Mouse (Mus musculus): ENCODE results near the gene Atp2b2. TPM values are rescaled to one million over a fixed set of nuclear protein-coding genes. Genes with fewer than 3 reads are reported as not detected.

The Atp2b2 gene
- polyA plus RNA-seq, 2 experiments, result 0.55 to 0.91 TPM

- 2% methylated on average over 10 of the region's 52 CpGs for WGBS (ENCODE audit: insufficient replicate concordance)
- peaks cover 21% of the 10 kb centered on the region for H3K27me3 ChIP-seq (ENCODE audit: control insufficient read depth, insufficient read depth, low read length)
- H3K9ac ChIP-seq (replicated peaks), result no peak overlapping the region
- TF ChIP-seq EP300 (IDR thresholded peaks at IDR 0.05; ENCODE audit: low read depth), result no peak
- TF ChIP-seq CTCF (IDR thresholded peaks at IDR 0.05; ENCODE audit: low read depth), result no peak
- H3K27ac ChIP-seq, result no peak overlapping the region
- no peaks in the 10 kb centered on the region for H3K36me3 ChIP-seq (replicated peaks; ENCODE audit: control insufficient read depth, insufficient read depth, low read depth)
- no peaks in the 10 kb centered on the region for H3K9me3 ChIP-seq (ENCODE audit: control insufficient read depth, low read length)
- DNase-seq (ENCODE audit: low read depth in 3 of 3, low spot score in 3 of 3) (no peak), ATAC-seq (ENCODE audit: insufficient read depth) (no peak)
- H3K4me2 ChIP-seq (ENCODE audit: low read depth), result no peak overlapping the region
- H3K4me3 ChIP-seq (ENCODE audit: insufficient read depth in 1 of 2, low read depth in 2 of 2, low read length in 2 of 2), result no peak overlapping the region
- no peaks in the 10 kb centered on the region for H3K4me1 ChIP-seq (replicated peaks; ENCODE audit: control insufficient read depth in 2 of 2, insufficient read depth in 2 of 2, low read length in 1 of 2)
These were observed 515 bp downstream of the Atp2b2 start for GRCm38 (mm10) chr6:114041911-114042284.

- H3K4me3 ChIP-seq (ENCODE audit: insufficient read depth in 1 of 2, low read depth in 2 of 2, low read length in 2 of 2), result no peak overlapping the region
- no peak for DNase-seq (ENCODE audit: low read depth in 3 of 3, low spot score in 3 of 3)
- H3K9me3 ChIP-seq (ENCODE audit: control insufficient read depth, low read length), result no peaks in the 10 kb centered on the region
- peaks cover 21% of the 10 kb centered on the region for H3K27me3 ChIP-seq (ENCODE audit: control insufficient read depth, insufficient read depth, low read length)
- no peak overlapping the region for H3K9ac ChIP-seq (replicated peaks)
- no peak overlapping the region for H3K27ac ChIP-seq
- WGBS (ENCODE audit: insufficient replicate concordance), result 4% methylated on average over 37 of the region's 39 CpGs
- no peak overlapping the region for H3K4me2 ChIP-seq (ENCODE audit: low read depth)
- H3K4me1 ChIP-seq (replicated peaks; ENCODE audit: control insufficient read depth in 2 of 2, insufficient read depth in 2 of 2, low read length in 1 of 2), result no peaks in the 10 kb centered on the region
- TF ChIP-seq CTCF (IDR thresholded peaks at IDR 0.05; ENCODE audit: low read depth) (no peak), EP300 (IDR thresholded peaks at IDR 0.05; ENCODE audit: low read depth) (no peak)
- H3K36me3 ChIP-seq (replicated peaks; ENCODE audit: control insufficient read depth, insufficient read depth, low read depth), result no peaks in the 10 kb centered on the region
- ATAC-seq (ENCODE audit: insufficient read depth), result no peak
These were observed 1.1 kb downstream of the Atp2b2 start for GRCm38 (mm10) chr6:114041097-114041910.

GRCm38 (mm10) chr6:114035704-114036103 lies 6.7 kb downstream of the Atp2b2 start:
- ATAC-seq (ENCODE audit: insufficient read depth), result no peak
- Histone ChIP-seq H3K4me2 (ENCODE audit: low read depth) (no peak overlapping the region), H3K4me1 (replicated peaks; ENCODE audit: control insufficient read depth in 2 of 2, insufficient read depth in 2 of 2, low read length in 1 of 2) (no peaks in the 10 kb centered on the region), H3K27ac (no peak overlapping the region), H3K9me3 (ENCODE audit: control insufficient read depth, low read length) (no peaks in the 10 kb centered on the region), H3K27me3 (ENCODE audit: control insufficient read depth, insufficient read depth, low read length) (no peaks in the 10 kb centered on the region; the same call in 1 of the 2 replicates), H3K36me3 (replicated peaks; ENCODE audit: control insufficient read depth, insufficient read depth, low read depth) (no peaks in the 10 kb centered on the region), H3K4me3 (ENCODE audit: insufficient read depth in 1 of 2, low read depth in 2 of 2, low read length in 2 of 2) (no peak overlapping the region), H3K9ac (replicated peaks) (no peak overlapping the region)
- WGBS (ENCODE audit: insufficient replicate concordance), result 56% methylated on average over 3 of the region's 3 CpGs
- no peak for TF ChIP-seq EP300 (IDR thresholded peaks at IDR 0.05; ENCODE audit: low read depth)
- TF ChIP-seq CTCF (IDR thresholded peaks at IDR 0.05; ENCODE audit: low read depth), result no peak
- DNase-seq (ENCODE audit: low read depth in 3 of 3, low spot score in 3 of 3), result no peak

GRCm38 (mm10) chr6:114032822-114033221 lies 9.6 kb downstream of the Atp2b2 start:
- H3K27me3 ChIP-seq (ENCODE audit: control insufficient read depth, insufficient read depth, low read length), result no peaks in the 10 kb centered on the region; the same call in 1 of the 2 replicates
- DNase-seq (ENCODE audit: low read depth in 3 of 3, low spot score in 3 of 3), result no peak
- no peak overlapping the region for H3K27ac ChIP-seq
- no peak for ATAC-seq (ENCODE audit: insufficient read depth)
- H3K4me1 ChIP-seq (replicated peaks; ENCODE audit: control insufficient read depth in 2 of 2, insufficient read depth in 2 of 2, low read length in 1 of 2), result no peaks in the 10 kb centered on the region
- no peak overlapping the region for H3K4me3 ChIP-seq (ENCODE audit: insufficient read depth in 1 of 2, low read depth in 2 of 2, low read length in 2 of 2)
- no peak overlapping the region for H3K4me2 ChIP-seq (ENCODE audit: low read depth)
- no peaks in the 10 kb centered on the region for H3K36me3 ChIP-seq (replicated peaks; ENCODE audit: control insufficient read depth, insufficient read depth, low read depth)
- H3K9me3 ChIP-seq (ENCODE audit: control insufficient read depth, low read length), result no peaks in the 10 kb centered on the region
- no peak overlapping the region for H3K9ac ChIP-seq (replicated peaks)
- TF ChIP-seq CTCF (IDR thresholded peaks at IDR 0.05; ENCODE audit: low read depth), result no peak
- TF ChIP-seq EP300 (IDR thresholded peaks at IDR 0.05; ENCODE audit: low read depth), result no peak
- WGBS (ENCODE audit: insufficient replicate concordance), result 56% methylated on average over 8 of the region's 8 CpGs

- Histone ChIP-seq H3K4me2 (ENCODE audit: low read depth) (no peak overlapping the region), H3K4me1 (replicated peaks; ENCODE audit: control insufficient read depth in 2 of 2, insufficient read depth in 2 of 2, low read length in 1 of 2) (no peaks in the 10 kb centered on the region), H3K4me3 (ENCODE audit: insufficient read depth in 1 of 2, low read depth in 2 of 2, low read length in 2 of 2) (no peak overlapping the region), H3K9ac (replicated peaks) (no peak overlapping the region), H3K36me3 (replicated peaks; ENCODE audit: control insufficient read depth, insufficient read depth, low read depth) (no peaks in the 10 kb centered on the region), H3K27me3 (ENCODE audit: control insufficient read depth, insufficient read depth, low read length) (no peaks in the 10 kb centered on the region), H3K27ac (no peak overlapping the region), H3K9me3 (ENCODE audit: control insufficient read depth, low read length) (no peaks in the 10 kb centered on the region)
- ATAC-seq (ENCODE audit: insufficient read depth), result no peak
- TF ChIP-seq EP300 (IDR thresholded peaks at IDR 0.05; ENCODE audit: low read depth) (no peak), CTCF (IDR thresholded peaks at IDR 0.05; ENCODE audit: low read depth) (no peak)
- WGBS (ENCODE audit: insufficient replicate concordance), result 48% methylated on average over 2 of the region's 2 CpGs
- DNase-seq (ENCODE audit: low read depth in 3 of 3, low spot score in 3 of 3), result no peak
These were observed 18.6 kb downstream of the Atp2b2 start for GRCm38 (mm10) chr6:114023794-114024193.

Measured in liver, embryonic 14.5 days (tissue).